Mouse (Mus musculus) liver, adult 2 months (tissue): Measurements from ENCODE around the gene Glrx2.

Source experiments
- CTCF ChIP-seq: fragments of 200-500 bp; IDR thresholded peaks from 2 replicates; pipeline ENCODE4 v1.5.1; 2011; ENCODE audit warnings: low read depth, low read length, control low read depth
- POLR2A ChIP-seq: fragments of 200-500 bp; IDR thresholded peaks from 2 replicates; pipeline ENCODE4 v1.6.1; 2011; ENCODE audit warnings: low read length, control low read depth; ENCODE audit not compliant: insufficient read depth; ENCODE audit errors: extremely low read depth

DNA sequence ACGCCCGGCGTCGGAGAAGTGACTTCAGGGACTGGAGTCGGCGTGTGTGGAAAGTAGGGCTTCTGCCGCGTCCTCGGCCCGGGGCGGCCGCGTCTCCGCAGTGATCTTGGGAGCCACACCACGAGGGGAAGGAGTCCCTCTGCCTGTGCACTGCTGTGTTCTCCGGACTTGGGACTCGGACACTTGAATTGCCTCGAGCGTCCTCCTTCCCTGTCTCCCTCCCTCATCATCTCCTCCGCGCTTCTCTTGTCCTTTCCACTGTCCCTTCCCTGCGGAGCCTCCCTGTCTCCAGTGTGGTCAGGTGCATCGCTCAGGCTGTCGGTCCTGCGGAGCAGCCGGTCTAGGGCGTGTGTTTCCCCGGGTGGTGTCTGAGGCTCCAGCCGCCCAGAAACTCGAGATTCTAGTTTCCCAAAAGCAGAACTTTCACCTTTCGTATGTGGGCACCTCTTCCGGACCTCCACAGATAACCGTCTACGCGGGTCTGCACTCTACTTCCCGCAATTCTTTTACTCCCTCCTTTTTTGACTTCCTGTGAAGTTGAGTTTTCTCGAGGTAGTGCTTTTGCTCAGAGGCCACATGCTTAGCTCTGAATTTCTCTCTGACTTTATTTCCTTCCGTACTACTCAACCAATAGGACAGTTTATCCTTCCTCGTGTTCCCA, 61.5 kb downstream of the Glrx2 start:
- no peak for TF ChIP-seq CTCF
- no peak for TF ChIP-seq POLR2A
